Mouse (Mus musculus) hematopoietic stem cell, adult 5-6 weeks (primary cell): ENCODE results near the gene Gfi1b. TPM values are rescaled to one million over a fixed set of nuclear protein-coding genes. Genes with fewer than 3 reads are reported as not detected.

Experiments
- ATAC-seq, 2 experiments: fragments of 125-278 bp in 1 of 2; replicated peaks in 1 of 2; 2 replicates each; pipeline ENCODE4 v1.8.0; 2016 to 2017; ENCODE audit warnings: inconsistent platforms in 2 of 2, mild to moderate bottlenecking in 2 of 2, moderate number of reproducible peaks in 2 of 2, low read depth in 1 of 2, moderate TSS enrichment in 1 of 2; ENCODE audit not compliant: low FRiP score in 2 of 2, poor library complexity in 2 of 2, severe bottlenecking in 2 of 2, insufficient read depth in 1 of 2, low TSS enrichment in 1 of 2
- total RNA-seq: library from RNA; stranded (forward); fragments of 172-1452, 232-1000 nt; gene quantifications from 2 replicates; pipeline ENCODE4 v1.2.3, GENCODE M21; 2017

Gene Gfi1b
- total RNA-seq, 1 experiment from 2014 or later: 16.4 TPM

DNA sequence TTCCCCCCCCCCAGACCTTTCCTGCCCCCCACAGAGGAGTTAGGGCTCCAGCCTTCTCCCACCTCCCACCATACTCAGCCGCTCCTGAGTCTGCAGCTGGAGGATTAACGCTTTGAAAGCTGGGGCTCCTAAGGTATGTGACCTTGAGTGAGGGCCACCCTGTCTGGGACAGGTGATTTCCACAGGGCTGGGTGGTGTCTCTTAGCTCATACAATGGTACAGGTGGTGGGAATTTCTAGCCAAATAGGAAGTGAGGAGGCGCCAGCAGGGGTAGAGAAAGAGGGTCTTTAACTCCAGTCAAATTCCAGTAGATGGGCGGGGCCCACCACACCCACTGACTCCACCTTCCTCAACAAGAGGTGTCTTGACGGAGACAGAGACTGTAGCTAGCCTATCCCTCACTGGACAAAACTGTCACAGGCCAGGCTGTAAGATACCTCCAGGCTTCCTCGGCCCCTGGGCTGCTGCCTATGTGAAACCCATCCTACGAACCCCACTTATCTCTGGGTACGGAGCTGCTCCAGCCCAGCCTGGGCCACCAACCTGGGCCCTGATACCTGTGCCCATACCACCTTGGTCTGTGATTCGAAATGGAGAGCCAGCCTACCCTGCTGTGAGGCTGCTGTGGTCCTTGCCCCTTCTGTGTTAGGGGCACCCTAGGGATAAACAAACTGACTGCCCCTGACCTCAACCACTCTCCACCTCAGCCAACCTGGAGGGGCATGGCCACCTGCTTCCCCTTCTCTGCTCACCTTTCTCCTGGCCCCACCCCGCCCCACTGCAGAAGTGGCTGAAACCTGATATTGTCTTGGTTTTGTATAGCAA, 14.2 kb downstream of the Gfi1b start:
- no peak for ATAC-seq

- ATAC-seq: peak in 1 of 2 experiments; percentile 54; a peak in 1 of 4 replicates
Measured at GRCm38 (mm10) chr2:28606601-28607340, 15.0 kb downstream of the Gfi1b start.

GRCm38 (mm10) chr2:28605789-28606541, 15.8 kb downstream of the Gfi1b start:
- ATAC-seq: 0 out of 4 replicates have a peak, but pooled peaks of 1 of the 2 experiments have one; percentile 10

DNA sequence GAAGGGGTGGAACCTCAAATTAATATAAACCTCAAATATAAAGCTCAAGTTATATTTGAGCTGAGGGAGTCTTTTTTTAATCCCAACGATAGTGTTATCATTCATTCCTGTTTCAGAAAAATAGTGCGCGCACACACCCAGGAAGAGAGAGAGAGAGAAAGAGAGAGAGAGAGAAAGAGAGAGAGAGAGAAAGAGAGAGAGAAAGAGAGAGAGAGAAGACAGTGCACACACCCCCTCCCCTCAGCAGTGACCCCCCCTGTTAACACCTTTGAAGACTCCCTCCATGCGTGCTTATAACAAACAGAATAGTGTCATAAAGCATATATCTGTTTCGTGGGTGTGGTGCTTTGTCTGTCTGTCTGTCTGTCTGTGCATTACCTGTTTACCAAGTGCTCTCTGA, 18.2 kb downstream of the Gfi1b start:
- ATAC-seq: no peak

DNA sequence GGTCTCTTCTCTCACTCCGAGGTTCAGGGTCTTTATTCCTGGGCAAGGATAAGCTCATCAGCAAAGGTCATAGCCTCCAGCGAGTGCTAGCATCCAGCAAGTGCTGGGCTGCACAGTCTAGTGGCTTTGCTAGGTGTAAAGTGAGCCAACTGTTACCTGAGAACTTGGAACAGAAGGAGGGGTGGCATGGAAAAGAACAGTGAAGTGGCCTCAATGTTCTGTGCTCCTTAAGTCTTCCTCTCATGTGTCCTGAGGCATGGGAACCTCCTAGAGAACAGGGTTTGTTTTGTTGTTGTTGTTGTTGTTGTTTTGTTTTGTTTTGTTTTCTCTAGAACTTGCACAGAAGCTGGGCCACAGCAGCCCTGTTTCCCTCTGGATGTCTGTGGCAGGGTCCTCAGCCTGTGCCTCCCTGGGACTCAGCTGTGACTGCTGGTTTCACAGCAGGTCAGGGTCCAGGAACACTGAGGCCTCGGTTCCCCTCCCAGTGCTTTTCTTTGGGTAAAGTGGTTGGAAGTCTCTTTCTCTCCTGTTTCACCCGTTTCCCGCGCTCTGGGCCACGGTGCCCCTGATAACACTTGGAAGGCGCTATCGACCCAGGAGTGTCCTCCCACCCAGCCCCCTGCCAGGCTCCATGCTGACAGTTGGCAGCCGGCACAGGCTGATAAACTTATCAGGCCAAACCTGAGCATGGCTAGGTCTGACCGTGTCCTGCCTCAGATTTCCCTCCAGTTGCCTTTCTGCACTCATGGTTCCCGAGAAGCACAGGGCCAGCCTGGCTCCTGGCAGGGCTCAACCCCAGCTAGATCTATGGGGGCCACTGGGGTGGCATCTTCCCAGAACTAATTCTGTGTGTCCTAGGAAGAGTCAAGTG, 19.8 kb downstream of the Gfi1b start:
- peak in 1 of 2 experiments; percentile 23; a peak in 1 of 4 replicates for ATAC-seq

DNA sequence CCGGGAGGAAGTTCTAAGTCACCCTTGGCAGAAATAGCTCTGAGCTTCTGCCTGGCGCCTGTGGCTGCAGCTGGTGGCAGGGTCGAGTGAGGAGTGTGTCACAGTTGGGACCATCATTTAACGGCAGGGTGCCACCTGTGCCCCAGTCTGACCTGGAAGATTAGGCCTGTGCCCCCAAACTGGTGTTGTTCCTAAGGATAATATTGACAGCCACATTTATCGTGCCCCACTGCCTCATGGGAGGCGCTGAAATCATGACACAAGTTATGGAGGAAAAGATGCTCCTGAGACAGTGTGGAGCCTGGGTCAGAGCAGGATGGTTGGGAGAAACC, 22.2 kb downstream of the Gfi1b start:
- ATAC-seq: peak in 1 of 2 experiments; percentile 17; a peak in 3 of 4 replicates

DNA sequence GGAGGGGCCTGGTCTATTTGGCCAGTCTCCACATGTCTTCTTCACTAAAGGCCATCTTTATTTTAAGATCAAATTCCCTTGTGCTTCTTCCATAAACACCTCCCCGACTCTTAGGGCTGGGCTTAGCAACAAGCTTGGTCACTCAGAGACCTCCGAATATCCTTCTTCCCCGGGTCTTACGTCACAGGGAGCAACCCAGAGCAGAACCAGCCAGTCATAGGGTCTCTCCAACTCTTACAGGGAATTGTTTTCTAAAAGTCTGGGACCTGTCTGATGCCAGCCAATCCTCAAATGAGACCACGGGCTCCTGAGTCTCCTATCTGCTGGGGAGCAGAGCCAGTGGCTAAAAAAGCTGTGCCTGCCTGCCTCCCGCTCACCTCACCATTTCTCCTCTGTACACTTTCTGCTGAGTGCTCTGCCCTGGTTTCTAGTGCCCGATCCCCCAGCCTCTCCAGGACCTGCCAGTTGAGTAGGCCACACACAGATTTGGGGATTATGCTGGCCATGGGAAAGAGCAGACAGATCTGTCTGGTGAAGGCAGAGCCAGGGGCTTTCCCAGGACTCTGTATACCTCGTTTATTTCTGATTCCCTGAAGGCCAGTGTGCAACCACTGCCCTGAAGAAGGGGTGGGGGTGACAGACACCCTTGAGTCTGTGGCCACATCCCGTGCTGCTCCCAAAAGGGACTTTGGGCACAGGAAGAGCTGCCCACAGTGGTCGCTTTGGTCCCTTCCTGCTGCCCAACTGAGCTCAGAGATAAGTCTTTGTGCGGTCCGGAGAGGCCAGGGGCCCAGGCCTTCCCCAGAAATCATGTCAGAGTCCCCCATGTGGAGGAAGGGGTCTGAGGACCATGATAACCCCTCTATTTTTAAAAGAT, 22.9 kb downstream of the Gfi1b start:
- peak; percentile 7 to 40 for ATAC-seq

DNA sequence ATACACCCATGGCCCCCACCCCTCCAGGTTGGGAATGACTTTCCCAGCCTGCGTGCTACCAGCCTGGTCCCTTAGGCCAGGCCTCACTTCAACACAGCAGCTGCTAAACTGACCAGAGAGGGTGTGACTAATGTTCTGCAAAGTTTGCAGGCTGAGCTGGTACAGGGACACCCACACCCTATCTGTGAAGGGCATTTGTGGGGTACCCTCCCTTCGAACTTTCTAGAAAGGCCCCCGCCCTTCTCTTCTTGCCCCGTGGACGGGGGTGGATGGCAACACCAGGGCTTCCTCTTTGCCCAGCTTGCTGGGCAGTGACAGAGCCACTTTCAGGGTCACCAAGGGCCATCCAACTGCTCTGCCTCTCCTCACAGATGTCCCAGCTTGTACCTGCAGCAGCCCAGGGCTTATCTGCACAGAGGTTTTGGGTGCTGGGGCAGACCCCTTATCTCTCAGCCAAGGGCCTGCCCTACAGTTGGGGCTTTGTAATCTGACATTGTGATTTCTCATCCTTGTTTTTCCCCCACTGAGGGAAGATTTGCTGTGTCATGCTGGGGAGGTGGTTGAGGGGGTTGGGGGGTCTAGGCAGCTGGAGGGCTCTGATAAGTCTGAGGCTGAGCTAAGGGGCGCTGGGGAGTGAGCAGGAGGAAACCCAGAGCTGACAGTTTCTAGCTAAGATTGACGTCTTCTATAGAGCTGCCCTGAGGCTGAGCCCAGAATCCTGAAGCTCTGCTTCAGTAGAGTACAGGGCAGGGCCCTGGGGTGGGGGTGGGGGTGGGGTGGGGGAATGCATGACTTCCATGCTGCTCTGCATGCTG, 23.8 kb downstream of the Gfi1b start:
- peak; percentile 49 to 50 for ATAC-seq

GRCm38 (mm10) chr2:28596998-28597397, 24.8 kb downstream of the Gfi1b start:
- no peak for ATAC-seq

DNA sequence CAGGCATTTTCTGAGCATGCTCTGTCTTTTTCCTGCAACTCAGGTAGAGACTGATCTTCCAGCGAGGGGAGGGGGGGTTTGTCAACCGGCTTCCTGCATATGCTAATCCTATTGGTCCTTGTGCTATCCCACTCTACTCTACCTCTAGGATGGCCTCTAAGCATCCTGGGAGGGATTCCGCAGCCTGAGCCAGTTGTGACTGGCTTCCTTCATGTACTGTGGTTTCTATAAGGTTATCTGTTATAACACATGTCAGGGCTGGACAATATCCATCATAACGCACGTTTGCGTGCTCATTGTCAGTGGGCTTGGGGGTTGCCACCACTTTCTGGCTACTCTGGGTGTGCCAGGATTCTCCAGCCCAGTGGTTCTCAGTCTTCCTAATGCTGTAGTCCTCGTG, 25.8 kb downstream of the Gfi1b start:
- no peak for ATAC-seq

GRCm38 (mm10) chr2:28592809-28593208, 29.0 kb downstream of the Gfi1b start:
- ATAC-seq: peak; percentile 63 to 64; a peak in 2 of 4 replicates

GRCm38 (mm10) chr2:28591479-28591878, 30.3 kb downstream of the Gfi1b start:
- ATAC-seq: peak; percentile 9 to 52; a peak in 2 of 4 replicates

DNA sequence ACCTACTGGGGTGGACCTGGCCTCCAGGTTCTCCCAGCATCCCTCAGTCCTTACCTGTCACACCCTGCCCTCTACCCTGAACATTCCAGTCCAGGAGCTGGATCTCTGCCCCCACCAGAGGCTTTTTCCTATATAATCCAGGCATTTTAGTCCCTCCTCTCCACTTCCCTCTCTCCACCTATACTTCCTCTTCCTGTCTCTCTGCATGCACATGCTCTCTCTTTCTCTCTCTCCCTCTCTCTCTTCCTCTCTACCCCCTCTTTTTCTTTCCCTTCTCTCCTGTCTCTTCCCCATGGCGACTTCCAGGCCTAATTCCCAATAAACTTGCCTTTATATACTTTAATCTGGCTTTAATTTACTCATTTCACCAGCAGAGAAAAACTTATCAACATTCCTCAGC, 33.2 kb downstream of the Gfi1b start:
- no peak for ATAC-seq

DNA sequence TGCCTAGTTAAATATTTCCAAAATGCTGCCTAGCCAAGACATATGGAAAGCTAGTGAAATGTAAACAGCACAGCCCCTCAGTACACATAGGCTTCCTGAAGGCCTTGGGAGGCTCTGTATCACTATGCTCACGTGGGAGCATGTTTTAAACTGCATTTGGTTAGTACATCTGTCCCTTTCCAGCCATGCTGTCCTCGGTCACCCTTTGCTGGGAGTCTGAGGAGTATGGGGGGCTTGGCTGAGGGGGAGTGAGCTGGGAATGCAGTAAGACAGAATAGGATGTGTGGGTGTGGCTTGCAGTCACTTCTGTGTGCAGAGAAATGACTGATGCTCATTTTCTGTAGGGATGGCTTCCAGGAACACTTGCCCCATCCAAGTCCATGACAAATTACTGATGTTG, 36.1 kb downstream of the Gfi1b start:
- no peak for ATAC-seq

GRCm38 (mm10) chr2:28585043-28585571, 36.7 kb downstream of the Gfi1b start:
- ATAC-seq: peak; percentile 53 to 74; a peak in 2 of 4 replicates
